Mouse (Mus musculus) embryonic fibroblast, embryonic 13.5 days (primary cell): ENCODE measurements around the gene Mier2.

Experiments used
- CTCF ChIP-seq: IDR thresholded peaks from 2 replicates; pipeline ENCODE4 v1.5.1; 2011; ENCODE audit warnings: mild to moderate bottlenecking, control low read depth, low read length, moderate library complexity, borderline replicate concordance; ENCODE audit not compliant: insufficient read depth
- POLR2A ChIP-seq: IDR thresholded peaks from 2 replicates; pipeline ENCODE4 v1.6.1; 2011; ENCODE audit warnings: low read depth, mild to moderate bottlenecking, control low read depth, low read length, moderate library complexity

GRCm38 (mm10) chr10:79537781-79538180 lies 17.2 kb downstream of the Mier2 start:
- TF ChIP-seq POLR2A (no peak), CTCF (no peak)
